13 mouse cellular contexts compared by ENCODE assay signal in the genomic region with DNA sequence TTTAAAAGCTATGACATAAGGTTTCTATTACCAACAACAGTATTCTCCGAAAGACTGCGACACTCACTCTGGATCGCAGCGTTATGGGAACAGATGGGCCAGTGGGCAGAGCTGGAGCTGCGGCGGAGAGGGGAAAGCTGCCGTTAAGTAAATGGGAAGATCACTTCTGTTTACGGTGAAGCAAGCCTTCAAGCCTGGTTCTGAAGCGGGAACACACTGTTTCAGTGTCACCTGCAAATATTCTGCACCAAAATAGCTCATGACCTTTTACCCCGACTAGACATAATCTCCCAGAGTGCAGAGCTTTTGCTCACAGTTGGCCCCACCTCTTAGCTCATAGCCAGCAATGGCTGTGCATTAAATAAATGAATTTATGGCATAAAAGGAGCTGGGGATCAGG.
DNase-seq lines count a peak whose midpoint lies in the region; ATAC-seq and TF ChIP-seq lines count a peak whose summit lies in the region.
"Had no signal": no experiment of that assay in that cellular context is flagged by ENCODE, and none has a peak within 500 bp of the region (broad histone marks: within the 10 kb centered on the region; RNA-seq: fewer than 3 reads in every experiment).

No protein-coding gene starts in this region.

- H3K27ac ChIP-seq in layer of hippocampus, adult 2 months: no peak overlapping the region
- H3K27ac ChIP-seq: hindbrain, embryonic 14.5 days; neural tube, embryonic 13.5 days had no signal

- H3K4me3 ChIP-seq in layer of hippocampus, adult 2 months: no peak overlapping the region
- H3K4me3 ChIP-seq: megakaryocyte, embryonic 14.5 days; neural tube, embryonic 13.5 days had no signal

- no peak for TF ChIP-seq CTCF in layer of hippocampus, adult 2 months (conservative IDR thresholded peaks at IDR 0.05)

- ATAC-seq in erythroid progenitor cell, adult 5-6 weeks (replicated peaks; ENCODE audit: low FRiP score, poor library complexity, severe bottlenecking): no peak

- DNase-seq in cerebellum, postnatal 25 days: peak; percentile 19 to 27
- DNase-seq in cerebellum, postnatal 4 days (ENCODE audit: low spot score in 2 of 2): no peak
- peak; percentile 49 to 54 for DNase-seq in layer of hippocampus, adult 2 months (ENCODE audit: low spot score in 2 of 2)
- DNase-seq in layer of hippocampus, postnatal 25 days (ENCODE audit: extremely low spot score in 1 of 2, low spot score in 1 of 2): no peak
- peak; percentile 55 for DNase-seq in layer of hippocampus, adult 9-11 months
- peak; percentile 65 to 66 for DNase-seq in right cerebral cortex, adult 2 months (ENCODE audit: low spot score in 2 of 2)
- DNase-seq in natural killer cell, adult 2 months (ENCODE audit: low spot score in 2 of 2): no peak
- DNase-seq: cerebellum, adult 9-11 months; kidney, postnatal 4 days had no signal

Comparison
In these comparisons a context has a peak if more than half of its experiments do, and no peak if none do; other contexts are left out.
1. DNase-seq: peak in cerebellum, postnatal 25 days (2 of 2), layer of hippocampus, adult 2 months (2 of 2), layer of hippocampus, adult 9-11 months (single experiment) and right cerebral cortex, adult 2 months (2 of 2); none in cerebellum, postnatal 4 days (0 of 2), layer of hippocampus, postnatal 25 days (0 of 2) and natural killer cell, adult 2 months (0 of 2).